Mouse (Mus musculus) lung, postnatal 0 days (tissue): Measurements from ENCODE around the gene Odf3b.

Source experiments
- CTCF ChIP-seq: IDR thresholded peaks from 2 replicates; pipeline ENCODE4 v1.5.1; 2016; ENCODE audit warnings: antibody characterized with exemption, mild to moderate bottlenecking
- EP300 ChIP-seq: IDR thresholded peaks from 2 replicates; pipeline ENCODE4 v1.6.1; 2016; ENCODE audit warnings: antibody characterized with exemption, mild to moderate bottlenecking, control low read depth

- no peak for TF ChIP-seq CTCF
- no peak for TF ChIP-seq EP300
Observed at GRCm38 (mm10) chr15:89354455-89354854, 24.6 kb downstream of the Odf3b start.
